Mouse (Mus musculus) lung, adult 18-20 months (tissue): ENCODE results near the gene Gm16253.
A peak's percentile ranks its signal among the peaks of the same experiment; 100 is the strongest.

Experiments used
- DNase-seq, 2 experiments: peaks; one replicate each; pipeline ENCODE4 v3.0.0; 2022; ENCODE audit warnings: mixed read lengths in 2 of 2

The Gm16253 gene

GRCm38 (mm10) chr3:96557694-96558093 lies 19.1 kb upstream of the Gm16253 start, which contains the start of gene Txnip:
Gene Txnip (plus strand): TSS chr3:96557957.
- DNase-seq = peak; percentile 100

DNA sequence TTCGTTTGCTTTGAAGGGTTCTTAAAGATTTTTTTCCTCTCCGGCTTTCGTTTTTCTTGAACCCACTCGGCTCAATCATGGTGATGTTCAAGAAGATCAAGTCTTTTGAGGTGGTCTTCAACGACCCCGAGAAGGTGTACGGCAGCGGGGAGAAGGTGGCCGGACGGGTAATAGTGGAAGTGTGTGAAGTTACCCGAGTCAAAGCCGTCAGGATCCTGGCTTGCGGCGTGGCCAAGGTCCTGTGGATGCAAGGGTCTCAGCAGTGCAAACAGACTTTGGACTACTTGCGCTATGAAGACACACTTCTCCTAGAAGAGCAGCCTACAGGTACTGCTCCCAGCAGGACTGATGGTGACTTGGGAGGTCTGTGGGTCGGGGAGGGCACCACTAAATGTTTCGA lies 18.6 kb upstream of the Gm16253 start:
- no peak for DNase-seq

DNA sequence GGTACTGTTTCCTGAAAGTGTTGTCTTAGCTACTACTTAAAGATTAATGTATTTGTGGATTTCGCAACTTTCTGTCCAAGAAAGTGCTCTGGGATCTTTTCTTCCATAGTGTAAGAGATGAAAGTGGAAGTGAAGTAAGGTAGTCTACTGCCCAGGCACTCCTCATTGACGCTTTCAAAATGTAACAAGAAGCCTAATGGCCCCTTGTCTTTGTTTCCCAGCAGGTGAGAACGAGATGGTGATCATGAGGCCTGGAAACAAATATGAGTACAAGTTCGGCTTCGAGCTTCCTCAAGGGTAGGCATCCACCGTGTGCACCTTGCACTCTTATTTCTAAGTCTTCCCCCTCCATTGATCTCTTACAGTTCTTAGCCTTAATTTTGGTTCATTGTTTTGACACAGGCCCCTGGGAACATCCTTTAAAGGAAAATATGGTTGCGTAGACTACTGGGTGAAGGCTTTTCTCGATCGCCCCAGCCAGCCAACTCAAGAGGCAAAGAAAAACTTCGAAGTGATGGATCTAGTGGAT lies 18.1 kb upstream of the Gm16253 start:
- no peak for DNase-seq

DNA sequence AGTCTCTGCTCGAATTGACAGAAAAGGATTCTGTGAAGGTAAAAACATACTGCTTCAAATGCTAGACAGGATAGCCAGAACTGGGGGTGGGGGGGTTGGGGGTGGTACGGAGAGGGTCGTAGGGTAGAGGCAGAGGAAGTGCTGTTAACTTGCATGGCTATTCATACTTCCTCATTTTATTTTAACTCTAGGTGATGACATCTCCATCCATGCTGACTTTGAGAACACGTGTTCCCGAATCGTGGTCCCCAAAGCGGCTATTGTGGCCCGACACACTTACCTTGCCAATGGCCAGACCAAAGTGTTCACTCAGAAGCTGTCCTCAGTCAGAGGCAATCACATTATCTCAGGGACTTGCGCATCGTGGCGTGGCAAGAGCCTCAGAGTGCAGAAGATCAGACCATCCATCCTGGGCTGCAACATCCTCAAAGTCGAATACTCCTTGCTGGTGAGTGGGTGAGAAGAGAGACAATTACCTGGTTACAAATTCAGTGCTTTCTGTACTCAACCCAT lies 17.3 kb upstream of the Gm16253 start:
- no peak for DNase-seq

- DNase-seq = no peak
Observed at GRCm38 (mm10) chr3:96559911-96560850, 16.6 kb upstream of the Gm16253 start.

DNA sequence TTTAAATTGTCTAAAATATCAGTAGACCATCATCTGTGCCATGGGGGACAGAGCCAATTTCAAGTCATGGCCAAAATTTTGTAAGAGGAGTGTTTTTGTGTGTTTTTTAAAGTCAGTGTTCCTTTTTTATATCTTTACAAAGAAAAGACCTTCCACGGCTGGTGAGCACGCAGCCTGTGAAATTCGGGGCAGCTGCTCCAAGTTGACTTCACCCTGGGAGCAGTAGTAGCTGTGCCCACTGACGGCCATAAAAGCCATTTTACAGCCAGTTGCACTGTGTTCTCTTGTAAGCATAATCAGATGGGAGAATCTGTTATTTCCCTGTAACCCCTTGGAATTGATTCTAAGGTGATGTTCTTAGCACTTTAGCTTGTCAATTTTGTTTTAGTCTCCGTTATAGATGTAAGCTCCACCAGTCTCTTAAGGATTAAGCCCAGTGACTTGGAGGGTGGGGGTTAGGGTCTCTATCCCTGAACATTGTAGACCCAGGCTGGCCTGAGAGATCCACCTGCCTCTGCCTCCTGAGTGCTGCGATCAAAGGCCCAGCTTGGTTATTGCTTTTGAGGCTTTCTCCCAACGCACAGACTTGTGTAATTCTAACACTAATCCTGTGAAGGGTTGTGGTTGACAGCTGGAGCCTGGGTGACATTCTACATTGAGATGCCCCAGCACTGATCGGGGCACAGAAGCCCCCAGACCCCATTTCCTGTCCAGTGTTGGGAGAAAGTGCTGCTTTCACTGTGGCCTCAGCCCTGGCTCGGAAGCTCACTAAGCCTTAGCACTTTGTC lies 15.7 kb upstream of the Gm16253 start:
- DNase-seq = no peak

DNA sequence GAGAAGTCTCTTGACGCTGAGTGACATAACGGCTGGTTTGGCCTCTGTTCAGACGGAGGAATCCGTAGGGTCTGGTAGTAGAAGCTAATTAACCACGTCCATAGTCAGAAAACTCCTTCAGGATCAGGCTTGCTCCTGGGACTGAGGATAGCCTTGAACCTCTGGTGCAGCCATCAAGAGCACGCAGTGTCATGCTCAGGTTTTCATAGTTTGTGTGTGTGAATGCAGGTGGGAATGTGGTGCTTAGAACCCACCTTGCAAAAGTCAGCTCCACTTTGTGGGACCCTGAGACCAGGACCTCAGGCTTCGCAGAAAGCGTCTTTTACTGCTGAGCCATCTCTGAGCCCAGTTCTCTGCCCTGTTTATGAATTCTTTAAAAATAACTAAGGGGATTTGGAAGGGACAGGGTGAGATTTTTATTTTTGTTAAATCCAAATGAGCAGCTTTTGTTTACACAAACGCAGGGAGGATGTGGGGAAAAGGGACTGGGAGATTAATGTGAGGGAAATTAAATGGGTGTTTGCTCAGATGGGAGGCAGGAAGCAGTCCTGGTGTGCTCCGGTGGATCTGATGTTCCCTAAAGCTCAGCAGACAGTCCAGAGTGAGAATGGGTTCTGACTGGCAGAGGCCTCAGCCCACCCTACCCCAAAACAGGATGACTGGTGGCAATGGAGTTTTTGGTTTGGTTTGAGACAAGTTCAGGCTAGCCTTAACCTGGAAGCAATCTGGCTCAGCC lies 14.7 kb upstream of the Gm16253 start:
- DNase-seq = no peak

DNA sequence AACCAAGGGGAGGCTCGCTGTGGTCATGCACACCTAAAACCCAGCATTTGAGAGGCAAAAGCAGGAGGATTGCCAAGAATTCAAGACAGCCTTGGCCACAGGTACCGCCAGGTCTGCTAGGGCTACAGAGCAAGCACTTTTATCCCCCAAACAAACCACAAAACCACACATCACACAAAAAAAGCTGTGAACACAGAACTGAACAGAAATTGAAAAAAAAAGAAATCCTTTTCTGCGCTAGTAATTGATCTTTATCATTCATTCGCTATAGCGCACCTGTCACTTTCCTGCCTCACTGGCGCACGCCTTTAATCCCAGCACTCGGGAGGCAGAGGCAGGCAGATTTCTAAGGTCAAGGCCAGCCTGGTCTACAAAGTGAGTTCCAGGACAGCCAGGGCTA lies 13.5 kb upstream of the Gm16253 start:
- no peak for DNase-seq

GRCm38 (mm10) chr3:96563911-96564632 lies 12.7 kb upstream of the Gm16253 start:
- peak; percentile 80 to 88 for DNase-seq

- peak; percentile 80 to 82 for DNase-seq
Observed at GRCm38 (mm10) chr3:96564633-96565032, 12.2 kb upstream of the Gm16253 start.

DNA sequence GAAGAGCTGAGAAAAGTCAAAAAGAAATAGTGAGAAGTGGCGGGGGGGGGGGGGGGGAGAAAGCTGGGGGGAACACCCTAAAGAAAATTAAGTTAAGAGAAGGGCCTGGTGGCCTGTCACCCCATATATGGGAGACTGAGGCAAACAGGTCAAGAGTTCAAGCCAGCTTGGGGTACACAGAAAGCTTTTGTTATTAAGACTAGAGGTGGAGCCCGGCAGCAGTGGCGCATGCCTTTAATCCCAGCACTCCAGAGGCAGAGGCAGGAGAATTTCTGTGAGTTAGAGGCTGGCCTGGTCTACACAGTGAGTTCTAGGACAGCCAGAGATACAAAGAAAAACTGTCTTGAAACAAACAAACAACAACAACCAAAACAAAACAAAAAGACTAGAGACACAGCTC lies 11.7 kb upstream of the Gm16253 start:
- no peak for DNase-seq

DNA sequence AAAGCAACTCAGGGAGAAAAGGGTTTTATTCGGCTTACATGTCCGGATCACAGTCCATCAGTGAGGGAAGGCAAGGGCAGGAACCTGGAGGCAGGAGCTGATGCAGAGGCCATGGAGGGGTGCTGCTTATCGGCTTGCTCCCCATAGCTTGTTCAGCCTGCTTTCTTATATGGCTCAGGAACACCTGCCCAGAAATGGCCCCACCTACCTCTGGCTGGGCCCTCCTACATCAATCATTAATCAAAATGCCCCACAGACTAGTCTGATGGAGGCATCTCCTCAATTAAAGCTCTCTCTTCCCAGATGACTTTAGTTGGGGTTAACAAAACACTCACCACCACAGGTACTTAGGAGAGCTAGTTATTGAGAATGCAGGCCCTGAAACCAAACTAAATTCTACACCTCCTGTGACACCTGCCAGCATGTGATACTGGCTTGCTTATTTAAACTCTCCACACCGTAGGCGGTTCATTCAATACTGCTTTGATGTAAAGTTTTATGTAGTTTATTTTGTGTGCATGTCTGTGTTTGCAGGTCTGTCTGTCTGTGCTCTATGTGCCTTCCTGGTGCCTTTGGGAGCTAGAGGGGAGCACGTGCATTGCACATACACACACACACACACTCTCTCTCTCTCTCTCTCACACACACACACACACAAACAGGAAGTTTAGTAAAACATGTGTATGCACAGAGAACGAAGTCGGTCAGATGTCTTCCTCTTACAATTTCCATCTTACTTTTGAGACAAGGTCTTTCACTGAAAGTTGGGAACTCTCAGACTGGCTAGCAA lies 9.9 kb upstream of the Gm16253 start:
- DNase-seq = no peak

DNA sequence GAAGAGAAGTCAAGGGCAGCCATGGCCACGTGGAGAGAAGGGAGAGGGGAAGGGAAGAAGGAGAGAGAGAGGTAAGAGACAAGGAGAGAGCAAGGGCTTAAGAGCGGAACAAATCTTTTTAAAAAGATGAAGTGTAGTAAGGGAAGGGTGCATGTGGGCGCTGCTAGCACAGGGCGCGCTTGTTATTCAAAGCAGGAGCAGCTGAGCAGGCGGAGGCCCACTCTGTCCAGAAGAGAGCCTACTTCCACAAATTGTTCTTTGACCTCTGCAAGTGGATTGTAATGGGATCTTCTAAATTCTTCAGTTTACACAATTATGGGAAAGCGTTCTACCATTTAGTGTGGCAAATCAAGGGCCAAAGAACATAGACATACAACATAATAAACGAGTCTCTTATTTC lies 8.2 kb upstream of the Gm16253 start:
- no peak for DNase-seq

DNA sequence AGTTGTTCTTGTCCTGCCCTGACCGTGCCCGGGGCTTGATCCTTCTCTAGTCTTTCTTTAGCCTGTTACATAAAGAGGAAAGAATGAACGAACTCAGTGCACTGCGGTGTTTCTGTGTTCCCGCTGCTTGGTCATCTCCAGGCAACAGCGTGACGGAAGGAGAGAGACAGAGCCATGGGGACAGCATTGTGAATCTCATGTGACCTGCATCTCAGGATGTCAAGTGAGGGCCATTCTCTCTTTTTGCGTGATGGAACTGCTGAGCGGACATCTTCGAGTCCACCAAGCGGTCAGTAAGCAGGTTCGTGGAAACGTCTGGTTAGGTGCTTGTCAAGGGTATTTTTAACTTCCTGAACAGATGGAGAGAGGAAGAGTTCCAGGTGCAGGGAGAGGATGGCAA lies 7.3 kb upstream of the Gm16253 start:
- DNase-seq = no peak

- no peak for DNase-seq
Observed at GRCm38 (mm10) chr3:96569966-96570605, 6.7 kb upstream of the Gm16253 start.

- no peak for DNase-seq
Observed at GRCm38 (mm10) chr3:96570643-96571042, 6.1 kb upstream of the Gm16253 start.

GRCm38 (mm10) chr3:96571336-96571735 lies 5.4 kb upstream of the Gm16253 start:
- DNase-seq = peak in 1 of 2 experiments; percentile 3

- DNase-seq = peak; percentile 69 to 78
Observed at GRCm38 (mm10) chr3:96571896-96572698, 4.7 kb upstream of the Gm16253 start.
